Mouse (Mus musculus) adipocyte (in vitro differentiated cells): ENCODE measurements around the gene 2010005H15Rik.
"Not testable (repeated sequence)": the region's sequence is repeated elsewhere in the genome, so short reads cannot be mapped to it uniquely, and the experiment has no call there.

Experiments
- DNase-seq: peaks from one replicate; pipeline ENCODE4 v3.0.0-alpha.2; 2016; ENCODE audit warnings: low spot score

Gene 2010005H15Rik

DNA sequence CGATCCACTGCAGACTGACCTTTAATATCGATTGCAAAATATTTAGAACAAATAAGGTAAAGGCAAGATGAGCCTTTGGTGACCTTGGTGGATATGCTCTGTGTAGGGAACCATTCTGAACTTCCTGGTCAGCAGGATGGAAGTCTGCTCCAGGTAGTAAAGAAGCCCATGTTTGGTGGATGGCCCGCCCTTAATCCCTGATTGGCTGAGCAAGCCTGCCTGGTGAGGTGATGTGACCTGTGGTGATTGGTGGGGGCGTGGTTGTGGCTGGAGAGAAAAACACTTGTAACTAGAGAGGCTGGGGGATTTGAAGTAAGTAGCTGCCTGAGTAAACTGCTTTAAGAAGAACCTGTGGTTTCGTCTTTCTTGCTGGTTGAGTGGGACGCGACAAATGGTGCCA is at the start of gene 2010005H15Rik:
TSS of gene 2010005H15Rik (plus strand) at position 301 of the 400 bp plus-strand sequence.
- not testable (repeated sequence) for DNase-seq

GRCm38 (mm10) chr16:36176108-36176507 is 45.2 kb upstream of the 2010005H15Rik start:
- DNase-seq = no peak

- no peak for DNase-seq
These were observed 41.4 kb upstream of the 2010005H15Rik start for GRCm38 (mm10) chr16:36179910-36180309.

DNA sequence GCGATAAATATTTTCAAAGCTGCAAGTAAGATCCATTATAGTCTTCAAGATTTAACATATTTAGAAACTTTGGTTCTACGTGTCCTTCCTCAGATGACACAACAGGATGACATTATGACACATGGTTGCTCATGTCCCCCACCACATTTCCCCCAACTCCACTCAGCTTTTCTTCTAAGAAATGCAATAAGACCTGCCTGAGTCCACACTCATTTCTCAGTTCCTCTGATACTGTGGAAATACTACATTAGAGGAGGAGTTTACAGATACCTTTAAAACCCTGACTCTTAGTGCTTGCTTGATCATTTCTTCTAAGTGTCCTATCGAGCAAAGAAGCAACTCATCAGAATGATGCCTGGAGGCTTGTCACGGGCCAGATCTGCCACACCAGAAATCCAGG is 37.4 kb upstream of the 2010005H15Rik start, which contains the start of gene Gm5483:
TSS of gene Gm5483 (plus strand) at position 301 of the 400 bp plus-strand sequence.
- not testable (repeated sequence) for DNase-seq

DNA sequence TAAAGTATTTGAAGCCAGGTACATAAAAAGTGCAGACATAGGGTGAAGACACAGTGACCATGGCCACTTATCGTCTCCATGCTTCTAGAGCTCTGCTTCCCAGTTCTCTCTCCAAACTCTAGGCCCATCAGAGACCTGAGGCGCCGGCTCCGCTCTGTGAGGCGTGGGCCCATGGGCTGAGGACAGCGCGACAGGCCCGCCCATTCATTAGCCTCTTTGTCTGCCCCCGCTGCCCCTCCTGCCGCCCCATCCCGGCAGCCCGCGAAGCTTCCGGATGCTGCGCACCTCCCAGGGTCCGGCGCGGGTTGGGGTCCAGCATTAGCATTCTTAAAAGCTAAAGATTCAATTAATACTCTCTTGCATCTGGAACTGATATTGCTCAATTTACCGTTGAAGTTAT is 22.0 kb upstream of the 2010005H15Rik start:
- no peak for DNase-seq

- no peak for DNase-seq
These were observed 17.4 kb upstream of the 2010005H15Rik start for GRCm38 (mm10) chr16:36203846-36204245.

GRCm38 (mm10) chr16:36205684-36206083 is 15.6 kb upstream of the 2010005H15Rik start:
- not testable (repeated sequence) for DNase-seq

- no peak for DNase-seq
These were observed 11.3 kb upstream of the 2010005H15Rik start, which contains the start of gene Gm5416 for GRCm38 (mm10) chr16:36209967-36210453. Gm5416 (plus strand) TSS chr16:36210403.

DNA sequence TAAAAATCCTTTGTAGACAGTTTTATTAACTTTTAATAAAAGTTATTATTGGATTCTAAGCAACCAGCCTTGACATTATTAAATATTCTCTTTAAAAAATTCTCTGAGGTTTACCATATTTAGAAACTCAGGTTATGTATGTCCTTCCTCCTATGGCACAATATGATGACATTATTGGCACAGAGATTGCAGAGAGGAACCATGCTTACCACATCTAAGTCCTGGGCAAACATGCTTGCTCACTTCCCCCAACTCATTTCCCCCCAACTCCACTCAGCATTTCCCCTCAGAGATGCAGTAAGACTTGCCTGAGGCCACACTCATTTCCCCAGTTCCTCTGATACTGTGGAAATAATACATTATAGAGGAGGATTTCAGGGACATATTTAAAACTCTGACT is 39.3 kb downstream of the 2010005H15Rik start:
- not testable (repeated sequence) for DNase-seq

DNA sequence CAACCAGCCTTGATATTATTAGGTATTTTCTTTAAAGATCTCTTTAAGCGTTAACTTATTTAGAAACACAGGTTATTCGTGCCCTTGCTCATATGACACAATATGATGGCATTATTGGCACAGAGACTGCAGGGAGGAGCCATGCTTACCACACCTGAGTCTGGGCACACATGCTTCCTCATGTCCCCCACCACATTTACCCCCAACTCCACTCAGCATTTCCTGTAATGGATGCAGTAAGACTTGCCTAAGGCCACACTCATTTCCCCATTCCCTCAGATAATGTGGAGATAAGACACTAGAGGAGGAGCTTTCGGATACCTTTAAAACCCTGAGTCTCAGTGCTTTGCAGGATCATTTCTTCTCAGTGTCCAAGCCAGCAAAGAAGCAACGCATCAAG is 55.5 kb downstream of the 2010005H15Rik start, which contains the start of gene Stfa1:
TSS of gene Stfa1 (plus strand) at position 156 of the 400 bp plus-strand sequence.
- DNase-seq = not testable (repeated sequence)

DNA sequence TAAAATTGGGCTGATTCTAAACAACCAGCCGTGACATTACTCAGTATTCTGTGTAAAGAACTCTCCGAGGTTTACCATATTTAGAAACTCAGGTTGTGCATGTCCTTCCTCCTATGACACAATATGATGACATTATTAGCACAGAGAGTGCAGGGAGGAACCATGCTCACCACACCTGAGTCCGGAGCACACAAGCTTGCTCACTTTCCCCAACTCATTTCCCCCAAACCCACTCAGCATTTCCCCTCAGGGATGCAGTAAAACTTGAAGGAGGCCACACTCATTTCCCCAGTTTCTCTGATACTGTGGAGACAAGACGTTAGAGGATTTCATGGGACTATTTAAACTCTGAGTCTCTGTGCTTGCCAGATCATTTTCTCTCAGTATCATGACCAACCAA is 67.9 kb downstream of the 2010005H15Rik start:
- no peak for DNase-seq
